Mouse (Mus musculus) lung, postnatal 0 days (tissue): ENCODE results near the gene Clip1. TPM values are rescaled to one million over a fixed set of nuclear protein-coding genes. Genes with fewer than 3 reads are reported as not detected.

ENCODE experiments used
- ATAC-seq: fragments of 200-750 bp; cut with Nextera tagmentation; 2 replicates; pipeline ENCODE4 v1.8.0; 2017; ENCODE audit warnings: moderate library complexity
- DNase-seq: peaks from one replicate; pipeline ENCODE4 v3.0.0-alpha.2; 2016; ENCODE audit warnings: low spot score
- H3K27ac ChIP-seq: fragments of 300-500 bp; sonication (generic); 2 replicates; pipeline ENCODE4 v1.5.1; 2014; ENCODE audit warnings: antibody characterized with exemption, mild to moderate bottlenecking, low read length, mixed read lengths
- H3K27me3 ChIP-seq: fragments of 300-500 bp; sonication (generic); replicated peaks from 2 replicates; pipeline ENCODE4 v1.6.1; 2014; ENCODE audit warnings: low read length, mixed read lengths; ENCODE audit not compliant: insufficient read depth
- H3K36me3 ChIP-seq: fragments of 300-500 bp; sonication (generic); 2 replicates; pipeline ENCODE4 v1.6.1; 2014; ENCODE audit warnings: low read length, mixed read lengths; ENCODE audit not compliant: insufficient read depth
- H3K4me1 ChIP-seq: fragments of 300-500 bp; sonication (generic); 2 replicates; pipeline ENCODE4 v1.6.1; 2014; ENCODE audit warnings: antibody characterized with exemption, low read depth, low read length, mixed read lengths; ENCODE audit not compliant: insufficient read depth
- H3K4me2 ChIP-seq: fragments of 300-500 bp; sonication (generic); replicated peaks from 2 replicates; pipeline ENCODE4 v1.6.1; 2014; ENCODE audit warnings: low read depth, mild to moderate bottlenecking, low read length, moderate library complexity, mixed read lengths
- H3K4me3 ChIP-seq: fragments of 300-500 bp; sonication (generic); 2 replicates; pipeline ENCODE4 v1.5.1; 2014; ENCODE audit warnings: low read depth, low read length
- H3K9ac ChIP-seq: fragments of 300-500 bp; sonication (generic); replicated peaks from 2 replicates; pipeline ENCODE4 v1.6.1; 2014; ENCODE audit warnings: low read depth, mild to moderate bottlenecking
- H3K9me3 ChIP-seq: fragments of 300-500 bp; sonication (generic); 2 replicates; pipeline ENCODE4 v1.6.1; 2016; ENCODE audit warnings: low read length, mixed read lengths
- CTCF ChIP-seq: IDR thresholded peaks from 2 replicates; pipeline ENCODE4 v1.5.1; 2016; ENCODE audit warnings: antibody characterized with exemption, mild to moderate bottlenecking
- EP300 ChIP-seq: IDR thresholded peaks from 2 replicates; pipeline ENCODE4 v1.6.1; 2016; ENCODE audit warnings: antibody characterized with exemption, mild to moderate bottlenecking, control low read depth
- whole genome bisulfite sequencing: fragments of 180-500 bp; shearing (Covaris S2); extraction: QIAGEN DNeasy Blood & Tissue Kit; methylation state at CpG from one replicate; pipeline ENCODE4 v1.1.7; 2014; 5-methylcytosine and 5-hydroxymethylcytosine counted together
- polyA plus RNA-seq: library from polyadenylated mRNA; unstranded; fragments of >200 nt; fragmentation: Nextera tagmentation; extraction: Ambion mirVana; gene quantifications from 2 replicates; pipeline ENCODE4 v1.2.1, GENCODE M21; 2015

The Clip1 gene
- polyA plus RNA-seq, 1 experiment from 2014 or later, result 38.0 TPM

DNA sequence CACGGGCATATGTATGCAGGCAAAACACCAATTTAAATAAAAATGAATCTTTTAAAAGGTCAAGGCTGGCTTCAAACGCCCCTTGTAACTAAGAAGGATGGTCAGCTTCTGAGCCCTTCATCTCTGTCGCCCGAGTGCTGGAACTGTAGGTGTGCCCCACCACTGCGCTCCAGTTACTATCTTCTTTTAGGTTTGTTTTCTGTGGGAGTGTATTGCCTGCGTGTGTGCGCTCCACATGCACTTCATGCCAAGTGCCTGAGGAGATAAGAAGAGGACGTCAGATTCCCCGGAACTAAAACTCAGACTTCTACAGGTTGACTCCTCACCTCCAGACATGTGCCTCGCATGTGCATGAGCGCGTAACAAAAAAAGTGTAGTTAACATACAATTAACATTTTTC, 16.5 kb downstream of the Clip1 start:
- 69% methylated on average over 12 of the region's 12 CpGs for WGBS
- no peak for TF ChIP-seq EP300
- no peak for TF ChIP-seq CTCF
- Histone ChIP-seq H3K27me3 (no peaks in the 10 kb centered on the region), H3K4me2 (no peak overlapping the region), H3K4me1 (peaks cover 26% of the 10 kb centered on the region), H3K27ac (0 out of 2 replicates have a peak overlapping the region, but pooled peaks have one; percentile 21), H3K9ac (no peak overlapping the region), H3K9me3 (no peaks in the 10 kb centered on the region), H3K4me3 (no peak overlapping the region), H3K36me3 (no peaks in the 10 kb centered on the region)
- DNase-seq (no peak), ATAC-seq (no peak)

- no peak for ATAC-seq
- H3K27ac ChIP-seq, result peak overlapping the region; percentile 39; the same call in 1 of the 2 replicates
- H3K36me3 ChIP-seq, result no peaks in the 10 kb centered on the region
- H3K4me3 ChIP-seq, result no peak overlapping the region
- no peak for TF ChIP-seq EP300
- TF ChIP-seq CTCF, result no peak
- no peaks in the 10 kb centered on the region for H3K27me3 ChIP-seq
- H3K4me1 ChIP-seq, result peaks cover 24% of the 10 kb centered on the region
- no peak overlapping the region for H3K9ac ChIP-seq
- no peak for DNase-seq
- 76% methylated on average over 7 of the region's 7 CpGs for WGBS
- H3K4me2 ChIP-seq, result no peak overlapping the region
- H3K9me3 ChIP-seq, result no peaks in the 10 kb centered on the region
Measured at GRCm38 (mm10) chr5:123665956-123666355, 18.5 kb downstream of the Clip1 start.

- no peak overlapping the region for H3K27ac ChIP-seq
- DNase-seq (peak; percentile 28), ATAC-seq (no peak)
- no peak overlapping the region for H3K9ac ChIP-seq
- no peak overlapping the region for H3K4me2 ChIP-seq
- no peak overlapping the region for H3K4me3 ChIP-seq
- no peaks in the 10 kb centered on the region for H3K9me3 ChIP-seq
- H3K27me3 ChIP-seq, result no peaks in the 10 kb centered on the region
- WGBS, result 44% methylated on average over 7 of the region's 7 CpGs
- peaks cover 19% of the 10 kb centered on the region for H3K4me1 ChIP-seq
- TF ChIP-seq EP300, result no peak
- TF ChIP-seq CTCF, result no peak
- H3K36me3 ChIP-seq, result no peaks in the 10 kb centered on the region
Measured at GRCm38 (mm10) chr5:123664329-123664728, 20.1 kb downstream of the Clip1 start.

- DNase-seq, result peak; percentile 89
- Histone ChIP-seq H3K4me1 (peaks cover 16% of the 10 kb centered on the region; the same call in 1 of the 2 replicates), H3K9ac (no peak overlapping the region), H3K27ac (peak overlapping the region; percentile 81), H3K27me3 (no peaks in the 10 kb centered on the region), H3K4me2 (no peak overlapping the region), H3K9me3 (no peaks in the 10 kb centered on the region), H3K36me3 (no peaks in the 10 kb centered on the region), H3K4me3 (no peak overlapping the region)
- TF ChIP-seq CTCF (no peak), EP300 (peak; percentile 80; the same call in 1 of the 2 replicates)
- ATAC-seq, result peak; percentile 76
- 11% methylated on average over 9 of the region's 9 CpGs for WGBS
Measured at GRCm38 (mm10) chr5:123662059-123662458, 22.4 kb downstream of the Clip1 start.

DNA sequence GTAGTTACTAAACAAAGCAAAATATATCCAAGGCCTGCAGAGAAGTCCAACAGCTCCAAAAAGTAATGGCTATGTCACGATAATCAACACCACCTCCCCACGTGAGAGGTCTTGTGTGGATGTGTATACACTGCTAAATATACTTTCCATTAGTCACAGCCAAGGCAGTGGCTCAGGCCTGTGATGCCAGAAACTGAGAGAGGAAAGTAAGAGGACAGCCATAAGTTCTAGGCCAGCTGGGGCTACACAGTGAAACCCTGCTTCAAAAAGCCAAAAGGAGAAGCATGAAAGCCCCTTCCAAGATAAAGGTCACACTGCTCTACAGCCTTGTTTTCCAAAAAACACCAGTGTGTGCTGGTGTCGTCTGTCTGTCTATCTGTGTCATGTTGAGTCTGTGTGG, 22.8 kb downstream of the Clip1 start:
- Histone ChIP-seq H3K27ac (peak overlapping the region; percentile 81), H3K9me3 (no peaks in the 10 kb centered on the region), H3K36me3 (no peaks in the 10 kb centered on the region), H3K9ac (no peak overlapping the region), H3K27me3 (no peaks in the 10 kb centered on the region), H3K4me1 (peaks cover 15% of the 10 kb centered on the region; the same call in 1 of the 2 replicates), H3K4me2 (no peak overlapping the region), H3K4me3 (no peak overlapping the region)
- TF ChIP-seq CTCF, result no peak
- TF ChIP-seq EP300, result no peak
- 44% methylated on average over 3 of the region's 3 CpGs for WGBS
- DNase-seq (peak; percentile 61), ATAC-seq (peak; percentile 57)

- no peak overlapping the region for H3K27ac ChIP-seq
- WGBS, result 19% methylated on average over 7 of the region's 7 CpGs
- no peak overlapping the region for H3K4me2 ChIP-seq
- no peak overlapping the region for H3K9ac ChIP-seq
- H3K4me1 ChIP-seq, result peaks cover 6% of the 10 kb centered on the region; the same call in 1 of the 2 replicates
- H3K27me3 ChIP-seq, result no peaks in the 10 kb centered on the region
- no peaks in the 10 kb centered on the region for H3K9me3 ChIP-seq
- TF ChIP-seq CTCF (peak; percentile 9; the same call in 1 of the 2 replicates), EP300 (no peak)
- no peak overlapping the region for H3K4me3 ChIP-seq
- no peaks in the 10 kb centered on the region for H3K36me3 ChIP-seq
- peak; percentile 79 for DNase-seq
- peak; percentile 65 for ATAC-seq
Measured at GRCm38 (mm10) chr5:123657651-123658050, 26.8 kb downstream of the Clip1 start.

- H3K4me2 ChIP-seq, result no peak overlapping the region
- WGBS, result 54% methylated on average over 5 of the region's 5 CpGs
- DNase-seq, result peak; percentile 48
- H3K27ac ChIP-seq, result peak overlapping the region; percentile 44
- H3K4me1 ChIP-seq, result no peaks in the 10 kb centered on the region; the same call in 1 of the 2 replicates
- H3K9me3 ChIP-seq, result no peaks in the 10 kb centered on the region
- TF ChIP-seq EP300 (peak; percentile 97), CTCF (no peak)
- H3K36me3 ChIP-seq, result no peaks in the 10 kb centered on the region
- no peak overlapping the region for H3K9ac ChIP-seq
- peak; percentile 90 for ATAC-seq
- H3K27me3 ChIP-seq, result no peaks in the 10 kb centered on the region
- H3K4me3 ChIP-seq, result no peak overlapping the region
Measured at GRCm38 (mm10) chr5:123654937-123655336, 29.5 kb downstream of the Clip1 start.
